Mouse (Mus musculus) forebrain, embryonic 13.5 days (tissue): Measurements from ENCODE around the gene Pld6. TPM values are rescaled to one million over a fixed set of nuclear protein-coding genes. Genes with fewer than 3 reads are reported as not detected.

Experiments
- ATAC-seq: fragments of 200-750 bp; cut with Nextera tagmentation; 2 replicates; pipeline ENCODE4 v1.8.0; 2017
- H3K27ac ChIP-seq: fragments of 300-500 bp; sonication (generic); 2 replicates; pipeline ENCODE4 v1.5.1; 2015; ENCODE audit warnings: inconsistent platforms, mild to moderate bottlenecking, moderate library complexity
- H3K27me3 ChIP-seq: fragments of 300-500 bp; sonication (generic); 2 replicates; pipeline ENCODE4 v1.6.1; 2015; ENCODE audit warnings: mild to moderate bottlenecking, inconsistent platforms
- H3K36me3 ChIP-seq: fragments of 300-500 bp; sonication (generic); 2 replicates; pipeline ENCODE4 v1.6.1; 2015; ENCODE audit warnings: mild to moderate bottlenecking, inconsistent platforms; ENCODE audit not compliant: poor library complexity, severe bottlenecking
- H3K4me1 ChIP-seq: fragments of 300-500 bp; sonication (generic); 2 replicates; pipeline ENCODE4 v1.6.1; 2015; ENCODE audit warnings: inconsistent platforms
- H3K4me2 ChIP-seq: fragments of 300-500 bp; sonication (generic); 2 replicates; pipeline ENCODE4 v1.6.1; 2015; ENCODE audit warnings: inconsistent platforms, mild to moderate bottlenecking, moderate library complexity
- H3K4me3 ChIP-seq: fragments of 300-500 bp; sonication (generic); 2 replicates; pipeline ENCODE4 v1.5.1; 2015; ENCODE audit warnings: mild to moderate bottlenecking, inconsistent platforms
- H3K9ac ChIP-seq: fragments of 300-500 bp; sonication (generic); 2 replicates; pipeline ENCODE4 v1.6.1; 2015; ENCODE audit warnings: mild to moderate bottlenecking, inconsistent platforms
- H3K9me3 ChIP-seq: fragments of 300-500 bp; sonication (generic); replicated peaks from 2 replicates; pipeline ENCODE4 v1.6.1; 2016; ENCODE audit warnings: inconsistent platforms
- WGBS: fragments of 180-500 bp; shearing (Covaris S2); methylation state at CpG from one replicate; pipeline ENCODE4 v1.1.7; 2015; 5-methylcytosine and 5-hydroxymethylcytosine counted together
- polyA plus RNA-seq: library from polyadenylated mRNA; unstranded; fragments of >200 nt; fragmentation: Nextera tagmentation; extraction: Ambion mirVana; gene quantifications from 2 replicates; pipeline ENCODE4 v1.2.1, GENCODE M21; 2015

Gene Pld6
- polyA plus RNA-seq, 1 experiment from 2014 or later: 2.2 TPM

- Histone ChIP-seq H3K36me3 (peaks cover 95% of the 10 kb centered on the region), H3K9me3 (no peaks in the 10 kb centered on the region), H3K27ac (no peak overlapping the region), H3K4me1 (no peaks in the 10 kb centered on the region), H3K4me2 (no peak overlapping the region), H3K9ac (no peak overlapping the region), H3K27me3 (no peaks in the 10 kb centered on the region), H3K4me3 (no peak overlapping the region)
- WGBS: 93% methylated on average over 6 of the region's 6 CpGs
- ATAC-seq: no peak
These were observed 26.6 kb downstream of the Pld6 start for GRCm38 (mm10) chr11:59760796-59761195.

- Histone ChIP-seq H3K27ac (no peak overlapping the region), H3K4me3 (no peak overlapping the region), H3K4me2 (no peak overlapping the region), H3K27me3 (no peaks in the 10 kb centered on the region), H3K9me3 (no peaks in the 10 kb centered on the region), H3K36me3 (peaks cover 95% of the 10 kb centered on the region), H3K4me1 (no peaks in the 10 kb centered on the region), H3K9ac (no peak overlapping the region)
- ATAC-seq: no peak
- 85% methylated on average over 2 of the region's 2 CpGs for WGBS
These were observed 27.8 kb downstream of the Pld6 start for GRCm38 (mm10) chr11:59759626-59760025.

- Histone ChIP-seq H3K9ac (no peak overlapping the region), H3K4me2 (no peak overlapping the region), H3K9me3 (no peaks in the 10 kb centered on the region), H3K36me3 (peaks cover 93% of the 10 kb centered on the region), H3K27me3 (no peaks in the 10 kb centered on the region), H3K27ac (no peak overlapping the region), H3K4me1 (no peaks in the 10 kb centered on the region), H3K4me3 (no peak overlapping the region)
- WGBS: 76% methylated on average over 4 of the region's 4 CpGs
- no peak for ATAC-seq
These were observed 28.3 kb downstream of the Pld6 start for GRCm38 (mm10) chr11:59759178-59759577.

- Histone ChIP-seq H3K27ac (no peak overlapping the region), H3K9ac (no peak overlapping the region), H3K27me3 (no peaks in the 10 kb centered on the region), H3K4me2 (no peak overlapping the region), H3K36me3 (peaks cover 92% of the 10 kb centered on the region), H3K4me3 (no peak overlapping the region), H3K4me1 (no peaks in the 10 kb centered on the region), H3K9me3 (no peaks in the 10 kb centered on the region)
- ATAC-seq: no peak
- WGBS: 91% methylated on average over 9 of the region's 9 CpGs
These were observed 29.1 kb downstream of the Pld6 start for GRCm38 (mm10) chr11:59758191-59758985.

- Histone ChIP-seq H3K27ac (no peak overlapping the region), H3K4me2 (no peak overlapping the region), H3K9me3 (no peaks in the 10 kb centered on the region), H3K27me3 (no peaks in the 10 kb centered on the region), H3K4me3 (no peak overlapping the region), H3K4me1 (no peaks in the 10 kb centered on the region), H3K36me3 (peaks cover 96% of the 10 kb centered on the region), H3K9ac (no peak overlapping the region)
- ATAC-seq: no peak
- WGBS: 56% methylated on average over 4 of the region's 4 CpGs
These were observed 31.1 kb downstream of the Pld6 start for GRCm38 (mm10) chr11:59756351-59756750.

DNA sequence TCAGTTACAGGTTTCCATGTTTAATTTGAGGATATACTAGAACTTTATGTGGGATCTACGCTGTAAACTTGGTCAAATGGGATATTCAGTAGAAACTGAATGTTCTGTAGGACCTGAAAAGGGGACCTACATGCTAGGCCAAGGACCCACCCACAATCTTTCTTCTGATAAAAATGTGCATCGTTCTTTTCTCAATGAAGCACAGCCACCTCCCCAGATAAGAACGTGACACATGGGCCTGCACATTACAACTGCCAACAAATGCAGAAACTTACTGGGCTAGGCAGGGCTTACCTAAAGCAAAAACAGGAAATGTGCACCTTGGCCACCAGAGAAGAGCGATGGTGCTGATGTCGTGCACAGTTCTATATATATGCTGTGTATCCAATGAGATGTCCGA, 32.9 kb downstream of the Pld6 start:
- no peak overlapping the region for H3K27ac ChIP-seq
- WGBS: 95% methylated on average over 6 of the region's 6 CpGs
- no peaks in the 10 kb centered on the region for H3K27me3 ChIP-seq
- H3K9ac ChIP-seq: no peak overlapping the region
- H3K4me1 ChIP-seq: no peaks in the 10 kb centered on the region
- no peak for ATAC-seq
- peaks cover 95% of the 10 kb centered on the region for H3K36me3 ChIP-seq
- H3K9me3 ChIP-seq: no peaks in the 10 kb centered on the region
- H3K4me3 ChIP-seq: no peak overlapping the region
- H3K4me2 ChIP-seq: no peak overlapping the region

DNA sequence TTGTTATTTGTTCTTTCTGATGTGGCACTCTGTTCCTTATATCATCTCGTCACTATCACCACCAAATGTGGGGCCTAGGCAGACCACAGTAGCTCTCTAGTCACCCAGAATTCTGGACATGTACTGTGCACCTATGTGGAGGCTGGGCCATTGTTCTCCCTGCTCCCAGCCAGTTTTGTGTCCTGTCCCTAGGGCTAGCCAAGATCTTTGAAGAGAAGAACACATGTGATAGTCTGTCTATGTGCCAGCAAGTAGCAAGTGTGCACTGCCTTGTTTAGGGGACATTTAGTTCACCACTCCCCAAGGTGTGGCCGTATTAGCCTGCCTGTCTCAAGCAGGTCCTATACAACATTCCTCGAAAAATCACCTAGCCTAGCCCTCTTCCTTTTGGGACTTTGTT, 38.4 kb downstream of the Pld6 start:
- Histone ChIP-seq H3K4me3 (no peak overlapping the region), H3K4me2 (no peak overlapping the region), H3K27me3 (no peaks in the 10 kb centered on the region), H3K27ac (no peak overlapping the region), H3K9ac (no peak overlapping the region), H3K4me1 (no peaks in the 10 kb centered on the region), H3K36me3 (peaks cover 73% of the 10 kb centered on the region), H3K9me3 (no peaks in the 10 kb centered on the region)
- no peak for ATAC-seq
- 94% methylated on average over 3 of the region's 3 CpGs for WGBS

DNA sequence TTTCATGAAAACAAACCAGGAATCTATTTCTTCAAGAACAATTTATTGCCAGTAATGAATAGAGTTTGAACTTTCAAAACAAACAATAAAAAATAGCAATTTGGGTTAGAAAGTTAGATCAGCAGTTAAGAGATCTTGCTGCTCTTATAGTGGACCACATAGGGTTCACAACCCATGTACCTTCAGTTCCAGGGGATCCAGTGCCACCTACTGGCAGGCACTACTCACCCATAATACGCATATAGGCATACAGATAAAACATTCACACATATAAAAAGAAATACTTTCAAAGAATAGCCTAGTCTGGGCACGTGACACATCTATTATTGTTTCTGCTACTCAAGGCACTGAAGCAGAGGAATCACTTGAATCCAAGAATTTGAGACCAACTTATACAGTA, 40.8 kb downstream of the Pld6 start:
- H3K9ac ChIP-seq: no peak overlapping the region
- H3K27me3 ChIP-seq: no peaks in the 10 kb centered on the region
- no peak overlapping the region for H3K4me3 ChIP-seq
- no peaks in the 10 kb centered on the region for H3K9me3 ChIP-seq
- H3K36me3 ChIP-seq: peaks cover 73% of the 10 kb centered on the region
- H3K27ac ChIP-seq: no peak overlapping the region
- H3K4me2 ChIP-seq: no peak overlapping the region
- WGBS: 81% methylated on average over 2 of the region's 2 CpGs
- H3K4me1 ChIP-seq: no peaks in the 10 kb centered on the region
- ATAC-seq: no peak

- no peak overlapping the region for H3K9ac ChIP-seq
- no peaks in the 10 kb centered on the region for H3K9me3 ChIP-seq
- H3K36me3 ChIP-seq: peaks cover 73% of the 10 kb centered on the region
- no peak overlapping the region for H3K27ac ChIP-seq
- no peak overlapping the region for H3K4me3 ChIP-seq
- ATAC-seq: no peak
- WGBS: 94% methylated on average over 5 of the region's 5 CpGs
- H3K4me2 ChIP-seq: no peak overlapping the region
- H3K27me3 ChIP-seq: no peaks in the 10 kb centered on the region
- H3K4me1 ChIP-seq: no peaks in the 10 kb centered on the region
These were observed 41.6 kb downstream of the Pld6 start for GRCm38 (mm10) chr11:59745851-59746250.

- Histone ChIP-seq H3K4me3 (no peak overlapping the region), H3K27ac (no peak overlapping the region), H3K27me3 (no peaks in the 10 kb centered on the region), H3K4me2 (no peak overlapping the region), H3K9me3 (no peaks in the 10 kb centered on the region), H3K9ac (no peak overlapping the region), H3K4me1 (no peaks in the 10 kb centered on the region), H3K36me3 (peaks cover 74% of the 10 kb centered on the region)
- ATAC-seq: no peak
- WGBS: 96% methylated on average over 4 of the region's 4 CpGs
These were observed 43.1 kb downstream of the Pld6 start for GRCm38 (mm10) chr11:59744374-59744773.

- 100% methylated on average over 1 of the region's 1 CpGs for WGBS
- Histone ChIP-seq H3K4me3 (no peak overlapping the region), H3K9me3 (no peaks in the 10 kb centered on the region), H3K27me3 (no peaks in the 10 kb centered on the region), H3K4me1 (no peaks in the 10 kb centered on the region), H3K36me3 (peaks cover 74% of the 10 kb centered on the region), H3K27ac (no peak overlapping the region), H3K9ac (no peak overlapping the region), H3K4me2 (no peak overlapping the region)
- ATAC-seq: no peak
These were observed 43.7 kb downstream of the Pld6 start for GRCm38 (mm10) chr11:59743712-59744111.

GRCm38 (mm10) chr11:59743307-59743706, 44.1 kb downstream of the Pld6 start:
- no peak for ATAC-seq
- Histone ChIP-seq H3K27ac (no peak overlapping the region), H3K9me3 (no peaks in the 10 kb centered on the region), H3K36me3 (peaks cover 74% of the 10 kb centered on the region), H3K4me2 (no peak overlapping the region), H3K27me3 (no peaks in the 10 kb centered on the region), H3K4me1 (no peaks in the 10 kb centered on the region), H3K4me3 (no peak overlapping the region), H3K9ac (no peak overlapping the region)
- WGBS: 94% methylated on average over 2 of the region's 2 CpGs

GRCm38 (mm10) chr11:59741915-59742314, 45.5 kb downstream of the Pld6 start:
- no peak overlapping the region for H3K9ac ChIP-seq
- H3K27me3 ChIP-seq: no peaks in the 10 kb centered on the region
- H3K27ac ChIP-seq: no peak overlapping the region
- H3K9me3 ChIP-seq: no peaks in the 10 kb centered on the region
- H3K36me3 ChIP-seq: peaks cover 87% of the 10 kb centered on the region
- 96% methylated on average over 5 of the region's 5 CpGs for WGBS
- no peak overlapping the region for H3K4me3 ChIP-seq
- H3K4me1 ChIP-seq: no peaks in the 10 kb centered on the region
- no peak overlapping the region for H3K4me2 ChIP-seq
- ATAC-seq: no peak
